Mouse (Mus musculus) stomach, embryonic 14.5 days (tissue): ENCODE measurements at regions not wholly inside any gene's neighbourhood (a gene's known extent, or its start where the extent isn't known, plus 50 kb on each side); places are given as distances from the start of the nearest gene placed in this dataset.

Source experiments
- ATAC-seq: fragments of 200-750 bp; cut with Nextera tagmentation; 2 replicates; pipeline ENCODE4 v1.8.0; 2017; ENCODE audit warnings: low read depth, moderate TSS enrichment; ENCODE audit not compliant: insufficient number of reproducible peaks, insufficient read depth, low FRiP score
- H3K27ac ChIP-seq: fragments of 300-500 bp; sonication (generic); 2 replicates; pipeline ENCODE4 v1.5.1; 2014; ENCODE audit warnings: mild to moderate bottlenecking, low read length, moderate library complexity, mixed read lengths
- H3K27me3 ChIP-seq: fragments of 300-500 bp; sonication (generic); 2 replicates; pipeline ENCODE4 v1.6.1; 2014; ENCODE audit warnings: low read length, control low read depth, mixed read lengths; ENCODE audit not compliant: control insufficient read depth, insufficient read depth
- H3K36me3 ChIP-seq: fragments of 300-500 bp; sonication (generic); 2 replicates; pipeline ENCODE4 v1.6.1; 2014; ENCODE audit warnings: mild to moderate bottlenecking, control low read depth, low read length, moderate library complexity, mixed read lengths; ENCODE audit not compliant: control insufficient read depth, insufficient read depth
- H3K4me1 ChIP-seq: fragments of 300-500 bp; sonication (generic); 2 replicates; pipeline ENCODE4 v1.6.1; 2014; ENCODE audit warnings: low read length, control low read depth, mixed read lengths; ENCODE audit not compliant: control insufficient read depth, insufficient read depth
- H3K4me2 ChIP-seq: fragments of 300-500 bp; sonication (generic); replicated peaks from 2 replicates; pipeline ENCODE4 v1.6.1; 2014; ENCODE audit warnings: low read depth, low read length, control low read depth
- H3K4me3 ChIP-seq: fragments of 300-500 bp; sonication (generic); 2 replicates; pipeline ENCODE4 v1.5.1; 2014; ENCODE audit warnings: low read depth, low read length, control low read depth
- H3K9ac ChIP-seq: fragments of 300-500 bp; sonication (generic); replicated peaks from 2 replicates; pipeline ENCODE4 v1.6.1; 2014; ENCODE audit warnings: low read depth, mild to moderate bottlenecking, control low read depth, low read length, moderate library complexity, mixed read lengths
- H3K9me3 ChIP-seq: fragments of 300-500 bp; sonication (generic); 2 replicates; pipeline ENCODE4 v1.6.1; 2016; ENCODE audit warnings: low read depth, low read length, control low read depth; ENCODE audit not compliant: control insufficient read depth
- WGBS: fragments of 180-500 bp; shearing (Covaris S2); extraction: QIAGEN DNeasy Blood & Tissue Kit; methylation state at CpG from one replicate; pipeline ENCODE4 v1.1.7; 2014; 5-methylcytosine and 5-hydroxymethylcytosine counted together

DNA sequence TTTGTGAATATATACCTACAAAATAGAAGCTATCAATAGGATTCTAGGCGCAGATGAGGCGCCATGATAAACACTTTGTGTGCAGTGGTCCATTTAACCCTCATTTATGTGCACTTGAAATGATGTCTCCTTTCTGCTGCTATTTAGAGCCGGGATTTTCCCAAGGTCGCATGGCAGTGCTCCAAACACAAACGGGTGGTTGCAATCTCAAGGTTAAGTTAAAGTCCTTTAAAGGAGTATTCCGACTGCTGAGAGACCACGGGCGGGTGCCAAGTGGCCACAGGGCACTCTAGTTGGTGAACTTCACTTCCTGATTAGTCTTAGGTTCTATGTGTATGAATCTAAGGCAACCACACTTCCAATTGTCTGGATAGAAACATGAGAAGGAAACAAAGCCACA is 309.6 kb downstream of the Adgrl2 start:
- WGBS, result 72% methylated on average over 8 of the region's 8 CpGs
- Histone ChIP-seq H3K4me2 (no peak overlapping the region), H3K36me3 (no peaks in the 10 kb centered on the region), H3K27me3 (no peaks in the 10 kb centered on the region), H3K9ac (no peak overlapping the region), H3K27ac (no peak overlapping the region), H3K4me1 (peaks cover 7% of the 10 kb centered on the region), H3K4me3 (no peak overlapping the region), H3K9me3 (no peaks in the 10 kb centered on the region)
- ATAC-seq, result no peak

- Histone ChIP-seq H3K27me3 (no peaks in the 10 kb centered on the region), H3K9me3 (no peaks in the 10 kb centered on the region), H3K27ac (no peak overlapping the region), H3K4me3 (no peak overlapping the region), H3K4me2 (no peak overlapping the region), H3K36me3 (no peaks in the 10 kb centered on the region), H3K4me1 (peaks cover 7% of the 10 kb centered on the region), H3K9ac (no peak overlapping the region)
- ATAC-seq, result no peak
- 88% methylated on average over 4 of the region's 4 CpGs for WGBS
Observed at GRCm38 (mm10) chr3:148680086-148680485, 310.3 kb downstream of the Adgrl2 start.

DNA sequence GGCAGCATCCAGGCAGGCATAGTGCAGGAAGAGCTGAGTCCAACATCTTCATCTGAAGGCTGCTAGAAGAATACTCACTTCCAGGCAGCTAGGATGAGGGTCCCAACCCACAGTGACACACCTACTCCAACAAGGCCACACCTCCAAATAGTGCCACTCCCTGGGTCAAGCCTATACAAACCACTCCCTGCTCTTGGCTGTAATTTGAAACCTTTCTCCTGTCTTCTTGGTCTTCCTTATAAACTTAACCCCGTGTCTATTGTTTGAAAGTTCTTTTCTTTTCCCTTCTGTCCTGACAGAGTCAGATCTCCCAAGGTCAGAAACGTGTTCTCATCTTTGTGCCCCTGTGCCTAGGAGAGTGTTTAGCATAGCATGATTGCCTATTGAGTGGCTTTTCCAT is 311.2 kb downstream of the Adgrl2 start:
- Histone ChIP-seq H3K4me1 (peaks cover 5% of the 10 kb centered on the region), H3K27me3 (no peaks in the 10 kb centered on the region), H3K4me2 (no peak overlapping the region), H3K9ac (no peak overlapping the region), H3K4me3 (no peak overlapping the region), H3K27ac (no peak overlapping the region), H3K36me3 (no peaks in the 10 kb centered on the region), H3K9me3 (no peaks in the 10 kb centered on the region)
- ATAC-seq, result no peak
- 42% methylated on average over 2 of the region's 2 CpGs for WGBS

GRCm38 (mm10) chr3:148676025-148676424 is 314.3 kb downstream of the Adgrl2 start:
- Histone ChIP-seq H3K4me1 (no peaks in the 10 kb centered on the region), H3K36me3 (no peaks in the 10 kb centered on the region), H3K27me3 (no peaks in the 10 kb centered on the region), H3K27ac (no peak overlapping the region), H3K9me3 (no peaks in the 10 kb centered on the region), H3K4me2 (no peak overlapping the region), H3K4me3 (no peak overlapping the region), H3K9ac (no peak overlapping the region)
- 69% methylated on average over 2 of the region's 2 CpGs for WGBS
- ATAC-seq, result no peak

DNA sequence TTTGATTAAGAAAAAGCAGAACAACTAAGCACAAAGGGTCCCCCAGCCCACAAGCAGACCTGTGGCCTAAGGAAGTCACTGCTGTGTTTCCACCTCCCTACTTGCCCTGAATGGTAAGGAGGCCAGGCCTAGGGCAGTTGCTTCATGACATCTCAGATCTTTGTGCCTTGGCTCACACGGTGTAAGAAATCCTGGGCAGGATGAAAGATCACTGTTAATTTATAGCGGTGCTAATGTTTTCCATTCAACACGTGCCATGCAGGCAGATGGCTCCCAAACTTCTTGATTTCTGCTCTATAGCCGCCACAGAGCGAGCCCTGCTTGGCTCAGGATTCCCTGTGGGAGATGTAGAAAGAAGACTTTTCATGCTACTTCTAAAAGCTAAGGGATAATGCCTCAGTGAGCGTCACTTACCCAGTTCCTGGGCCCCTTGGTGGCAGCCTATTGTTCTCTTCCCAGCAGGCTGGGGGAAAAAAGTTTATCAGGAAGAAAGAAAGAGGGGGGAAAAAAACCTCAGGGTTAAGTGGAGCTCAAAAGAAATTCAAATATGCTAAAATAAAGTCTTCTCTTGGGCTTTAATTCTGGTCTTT is 327.4 kb downstream of the Adgrl2 start:
- no peak for ATAC-seq
- peaks cover 4% of the 10 kb centered on the region; the same call in 1 of the 2 replicates for H3K9me3 ChIP-seq
- H3K4me1 ChIP-seq, result no peaks in the 10 kb centered on the region
- no peak overlapping the region for H3K9ac ChIP-seq
- no peaks in the 10 kb centered on the region for H3K36me3 ChIP-seq
- H3K27ac ChIP-seq, result no peak overlapping the region
- H3K4me3 ChIP-seq, result no peak overlapping the region
- H3K4me2 ChIP-seq, result no peak overlapping the region
- no peaks in the 10 kb centered on the region for H3K27me3 ChIP-seq
- WGBS, result 38% methylated on average over 6 of the region's 6 CpGs

DNA sequence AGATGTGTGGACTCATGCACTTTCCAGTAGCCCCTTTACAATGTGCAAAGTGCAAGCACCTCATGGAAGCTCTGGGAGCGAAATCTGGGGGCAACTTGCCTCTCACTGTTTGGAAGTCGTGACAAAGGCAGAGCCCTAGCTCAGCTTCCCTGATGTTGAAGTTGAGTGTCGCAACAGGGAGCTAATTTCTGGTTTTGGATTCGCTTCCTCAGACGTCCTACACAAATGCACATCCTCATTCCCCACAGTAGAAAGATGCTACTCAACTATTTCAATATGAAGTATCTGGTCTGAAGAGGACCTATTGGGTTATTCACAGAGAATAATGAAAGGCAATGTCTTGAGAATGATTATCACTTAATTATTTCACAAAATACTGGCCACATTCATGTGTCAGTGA is 331.3 kb downstream of the Adgrl2 start:
- Histone ChIP-seq H3K4me3 (no peak overlapping the region), H3K9me3 (no peaks in the 10 kb centered on the region), H3K36me3 (no peaks in the 10 kb centered on the region), H3K4me2 (no peak overlapping the region), H3K4me1 (no peaks in the 10 kb centered on the region), H3K27ac (no peak overlapping the region), H3K9ac (no peak overlapping the region), H3K27me3 (no peaks in the 10 kb centered on the region)
- 88% methylated on average over 5 of the region's 5 CpGs for WGBS
- ATAC-seq, result no peak

DNA sequence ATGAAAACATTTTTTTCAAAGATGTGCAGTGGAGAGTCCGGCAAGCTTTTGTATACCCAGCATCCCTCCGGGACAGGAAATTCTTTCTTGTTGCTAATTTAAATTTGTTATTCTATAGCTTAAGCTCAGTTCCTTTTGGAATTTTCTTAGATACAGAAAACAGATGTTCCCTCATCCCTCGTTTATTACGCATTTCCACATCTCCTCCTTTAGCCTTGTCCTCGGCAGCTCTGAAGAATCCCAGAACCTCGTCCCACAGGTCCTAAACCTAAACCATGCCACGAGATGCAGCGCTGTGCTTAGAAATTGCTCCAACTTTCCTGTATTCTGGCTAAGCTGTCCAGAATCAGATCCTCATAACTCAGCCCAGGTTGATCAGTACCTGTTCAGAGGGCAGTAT is 332.0 kb downstream of the Adgrl2 start:
- no peak overlapping the region for H3K27ac ChIP-seq
- H3K9ac ChIP-seq, result no peak overlapping the region
- no peaks in the 10 kb centered on the region for H3K9me3 ChIP-seq
- WGBS, result 57% methylated on average over 8 of the region's 8 CpGs
- no peaks in the 10 kb centered on the region for H3K4me1 ChIP-seq
- ATAC-seq, result no peak
- no peak overlapping the region for H3K4me3 ChIP-seq
- no peaks in the 10 kb centered on the region for H3K36me3 ChIP-seq
- no peak overlapping the region for H3K4me2 ChIP-seq
- H3K27me3 ChIP-seq, result no peaks in the 10 kb centered on the region

- H3K4me3 ChIP-seq, result no peak overlapping the region
- no peak overlapping the region for H3K9ac ChIP-seq
- H3K4me2 ChIP-seq, result no peak overlapping the region
- H3K36me3 ChIP-seq, result no peaks in the 10 kb centered on the region
- H3K9me3 ChIP-seq, result peaks cover 3% of the 10 kb centered on the region; the same call in 1 of the 2 replicates
- no peaks in the 10 kb centered on the region for H3K27me3 ChIP-seq
- no peak for ATAC-seq
- no peak overlapping the region for H3K27ac ChIP-seq
- 91% methylated on average over 7 of the region's 7 CpGs for WGBS
- no peaks in the 10 kb centered on the region for H3K4me1 ChIP-seq
Observed at GRCm38 (mm10) chr3:148656187-148656586, 334.2 kb downstream of the Adgrl2 start.

GRCm38 (mm10) chr3:148650241-148650640 is 340.1 kb downstream of the Adgrl2 start:
- Histone ChIP-seq H3K4me3 (no peak overlapping the region), H3K4me1 (no peaks in the 10 kb centered on the region), H3K9me3 (peaks cover 3% of the 10 kb centered on the region; the same call in 1 of the 2 replicates), H3K27me3 (no peaks in the 10 kb centered on the region), H3K36me3 (no peaks in the 10 kb centered on the region), H3K9ac (no peak overlapping the region), H3K4me2 (no peak overlapping the region), H3K27ac (no peak overlapping the region)
- ATAC-seq, result no peak
- WGBS, result 64% methylated on average over 8 of the region's 8 CpGs
